Mouse (Mus musculus) cerebellum, adult 11-12 months (tissue): ENCODE results near the gene Fbrsl1.

Experiments
- DNase-seq: peaks from one replicate; pipeline ENCODE4 v3.0.0; 2022

Gene Fbrsl1

DNA sequence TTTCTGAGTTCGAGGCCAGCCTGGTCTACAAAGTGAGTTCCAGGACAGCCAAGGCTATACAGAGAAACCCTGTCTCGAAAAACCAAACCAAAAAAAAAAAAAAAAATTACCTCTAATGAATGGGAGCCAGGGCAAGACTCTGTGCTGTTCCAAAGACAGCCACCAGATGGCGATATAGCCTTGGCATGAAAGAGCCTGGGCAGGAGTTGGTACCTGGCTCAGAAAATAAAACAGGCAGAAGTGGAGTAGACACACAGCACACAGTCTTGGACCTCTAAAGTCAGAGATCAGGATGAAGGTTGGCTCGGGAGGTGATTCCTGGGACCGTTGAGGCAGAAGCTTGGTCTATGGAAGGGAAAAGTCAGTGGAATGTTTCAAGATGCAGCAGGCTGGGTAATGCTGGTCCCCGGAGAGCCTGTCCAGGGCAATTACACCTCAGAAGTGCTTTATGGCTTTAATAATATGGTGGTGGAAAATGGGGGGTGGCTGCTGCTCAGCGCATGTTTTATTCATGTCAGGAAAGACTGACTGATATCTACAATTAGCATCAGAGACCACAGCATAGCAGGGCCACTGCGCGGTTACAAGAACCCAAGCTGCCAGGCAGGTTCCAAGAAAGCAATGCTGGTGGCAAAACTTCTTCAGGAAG lies 90.6 kb downstream of the Fbrsl1 start:
- DNase-seq, result peak; percentile 73

DNA sequence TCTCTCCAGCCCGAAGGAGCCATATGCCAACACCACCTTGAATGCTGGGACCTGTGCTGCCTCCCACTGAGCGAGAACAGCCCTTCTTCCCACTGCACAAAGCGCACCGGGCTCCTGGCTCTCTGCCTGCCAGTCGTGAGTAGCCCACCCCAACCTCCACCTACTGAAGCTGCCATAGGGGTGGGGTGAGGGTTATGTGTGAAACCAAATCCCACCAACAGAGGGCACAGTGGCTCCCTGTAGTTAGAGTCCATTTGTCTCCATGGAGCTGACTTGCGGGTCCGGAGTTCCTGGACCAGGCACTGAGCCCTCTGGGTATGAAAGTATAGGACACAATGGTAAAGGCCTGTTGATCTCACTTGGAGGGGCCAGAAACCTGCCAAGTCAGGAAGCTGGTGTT lies 93.6 kb downstream of the Fbrsl1 start:
- no peak for DNase-seq

DNA sequence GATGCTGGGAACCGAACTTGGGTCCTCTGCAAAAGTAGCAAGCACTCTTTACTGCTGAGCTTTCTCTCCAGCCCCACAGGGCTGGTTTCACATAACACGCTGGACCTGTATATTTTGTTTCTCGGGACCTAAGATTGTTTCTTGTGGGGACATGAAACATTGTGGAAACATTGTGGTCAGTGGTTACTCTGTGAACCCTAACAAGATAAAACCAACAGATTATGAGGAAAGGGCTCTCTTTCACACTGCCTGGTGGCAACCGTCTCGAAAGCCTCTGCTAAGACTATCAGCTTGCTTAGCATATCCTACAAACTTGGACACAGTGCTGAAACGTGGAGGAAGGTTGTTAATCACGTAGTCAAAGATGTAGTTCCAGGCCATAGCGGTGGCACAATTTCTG lies 101.3 kb downstream of the Fbrsl1 start:
- no peak for DNase-seq

DNA sequence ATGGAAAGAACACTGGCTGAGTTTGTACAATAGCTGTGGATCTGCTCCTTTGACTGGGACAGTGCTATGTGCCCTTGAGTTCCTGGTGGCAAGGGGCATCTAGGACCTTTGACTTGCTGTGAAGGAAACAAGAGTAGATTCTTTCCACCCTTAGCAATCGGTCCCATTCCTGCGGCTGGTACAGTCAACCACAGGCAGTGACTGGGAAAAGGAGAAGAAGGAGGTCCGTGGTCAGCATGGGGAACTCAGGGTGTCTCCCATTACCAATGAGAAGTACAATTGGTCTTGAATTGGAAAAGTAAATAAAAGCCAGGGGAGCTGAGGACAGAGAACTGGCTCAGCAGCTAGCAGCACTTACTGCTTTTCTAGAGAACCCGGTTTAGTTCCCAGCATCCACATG lies 102.8 kb downstream of the Fbrsl1 start:
- no peak for DNase-seq

DNA sequence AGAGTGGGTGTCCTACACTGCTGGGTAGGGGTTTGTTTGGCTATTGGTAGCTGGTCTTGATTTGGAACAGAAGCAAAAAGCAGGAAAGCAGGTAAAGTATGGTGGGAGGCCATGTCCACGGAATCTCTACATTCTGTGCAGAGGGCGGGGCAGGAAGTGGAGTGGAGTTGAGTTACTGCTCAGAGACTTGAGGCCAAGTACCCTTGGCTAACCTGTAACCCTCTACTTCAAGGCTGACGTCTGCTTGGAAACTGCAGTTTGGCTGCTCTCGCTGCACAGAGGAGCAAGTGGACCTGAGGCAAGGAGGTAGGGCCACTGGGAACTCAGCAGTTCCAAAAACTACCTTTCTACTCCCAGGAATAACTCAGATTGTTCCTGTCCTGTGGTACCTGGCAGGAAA lies 103.8 kb downstream of the Fbrsl1 start, which contains the start of gene Lrcol1:
Gene Lrcol1, plus strand, starts transcription at position 207 of the 400 bp plus-strand sequence.
- DNase-seq, result no peak

DNA sequence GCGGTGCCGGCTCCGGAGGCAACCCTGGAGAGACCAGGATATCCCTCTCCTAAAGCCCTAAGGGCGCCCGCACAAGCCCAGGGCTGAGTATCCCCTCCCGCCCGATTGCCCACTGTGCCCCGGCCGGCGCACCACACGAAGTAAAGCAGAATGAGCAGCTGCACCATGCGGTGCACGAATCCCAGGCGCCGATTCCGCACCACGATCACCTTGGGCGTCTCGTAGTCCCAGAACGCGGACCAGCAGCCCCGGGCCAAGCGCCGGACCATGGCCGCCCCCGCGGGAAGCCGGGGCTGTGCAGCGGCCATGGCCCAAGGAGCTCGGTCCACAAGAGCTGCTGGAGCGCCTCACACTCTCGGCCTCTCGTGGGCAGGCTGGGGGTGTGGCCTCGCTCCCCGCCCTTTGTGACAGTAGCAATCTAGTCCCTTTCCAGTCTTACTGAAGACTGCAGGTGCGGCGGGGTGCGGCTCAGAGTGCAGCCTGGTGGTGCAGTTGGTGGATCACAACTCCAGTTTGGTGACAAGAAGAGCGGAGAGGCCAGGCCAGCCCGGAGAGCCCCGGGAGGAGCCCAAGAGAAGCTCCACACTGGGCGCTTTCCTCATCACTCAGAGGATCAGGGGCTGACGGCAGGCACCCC lies 105.5 kb downstream of the Fbrsl1 start, which contains the start of gene P2rx2:
Gene P2rx2, minus strand, starts transcription at position 565 of the 637 bp plus-strand sequence.
- DNase-seq, result no peak

DNA sequence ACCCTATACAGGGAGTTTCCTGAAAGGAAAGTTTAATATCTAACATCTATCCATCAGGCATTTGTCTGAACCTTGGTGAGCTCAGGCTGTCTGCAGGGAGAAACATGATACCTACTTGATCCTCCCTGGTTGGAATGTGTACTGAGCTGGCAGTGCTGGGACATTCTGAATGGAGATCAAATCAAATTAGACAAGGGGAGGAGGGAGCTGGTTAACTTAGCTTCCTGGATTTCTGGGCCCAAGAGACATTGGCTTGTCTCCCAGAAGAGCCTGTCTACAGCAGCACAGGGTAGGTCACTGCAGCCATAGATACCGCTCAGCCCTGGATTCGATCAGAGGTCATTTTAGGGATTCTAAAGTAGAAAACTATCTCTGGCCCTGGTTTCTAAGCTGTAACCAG lies 109.5 kb downstream of the Fbrsl1 start:
- no peak for DNase-seq

DNA sequence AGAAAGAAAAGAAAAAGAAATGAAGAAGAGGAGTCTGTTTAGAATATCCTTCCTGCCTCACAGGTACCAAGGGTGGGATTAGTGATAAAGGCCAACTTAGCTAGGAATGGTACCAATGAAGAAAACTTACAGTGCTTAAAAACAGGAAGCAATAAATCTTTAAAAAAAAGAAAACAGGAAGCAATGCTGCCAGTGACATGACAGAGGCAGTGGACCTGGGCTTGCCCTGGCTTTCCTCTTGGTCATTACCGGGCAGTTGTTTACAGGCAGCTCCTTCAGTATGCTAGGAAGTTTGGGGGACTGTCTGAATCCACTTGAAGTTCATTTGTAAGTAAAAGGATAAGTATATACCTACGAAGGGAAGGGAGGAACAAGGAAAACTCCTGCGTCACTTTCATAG lies 117.8 kb downstream of the Fbrsl1 start:
- no peak for DNase-seq

DNA sequence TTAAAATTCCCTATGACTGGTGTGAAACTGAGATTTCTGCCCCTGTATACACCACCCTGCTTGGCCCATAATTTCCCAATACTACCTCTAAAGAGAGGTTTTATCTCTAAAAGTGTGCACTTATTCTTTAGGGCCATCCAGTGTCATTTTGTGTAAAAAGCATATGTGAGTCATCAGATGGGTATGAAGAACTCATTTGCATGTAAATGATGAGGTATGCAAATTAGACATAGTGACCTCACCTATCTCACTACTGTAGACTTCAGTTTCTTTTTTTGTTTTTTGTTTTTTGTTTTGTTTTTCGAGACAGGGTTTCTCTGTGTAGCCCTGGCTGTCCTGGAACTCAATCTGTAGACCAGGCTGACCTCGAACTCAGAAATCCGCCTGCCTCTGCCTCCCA lies 135.2 kb downstream of the Fbrsl1 start:
- DNase-seq, result no peak
